ENCODE assay signal across 33 mouse cellular contexts in the genomic region with DNA sequence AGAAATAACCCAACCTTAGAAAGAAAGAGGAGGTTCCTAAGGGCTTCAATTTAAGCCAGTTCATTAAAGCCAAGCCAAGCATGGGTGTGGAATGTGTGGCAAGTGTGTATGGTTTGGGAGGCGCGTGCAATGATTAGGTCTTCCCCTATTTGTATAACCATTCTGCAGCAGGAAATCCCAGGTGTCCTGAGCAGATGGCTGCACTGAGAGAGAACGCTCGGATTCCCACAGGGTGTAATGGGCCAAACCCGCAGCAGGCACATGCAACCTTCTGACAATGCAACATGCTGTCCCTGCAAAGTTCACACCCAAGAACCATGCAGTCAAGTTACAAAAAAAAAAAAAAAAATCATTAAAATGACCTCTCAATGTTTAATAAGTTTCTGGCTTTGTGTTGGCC. TPM values are rescaled to one million over a fixed set of nuclear protein-coding genes. Genes with fewer than 3 reads are reported as not detected.
DNase-seq lines count a peak whose midpoint lies in the region; ATAC-seq and TF ChIP-seq lines count a peak whose summit lies in the region.
"Had no signal": no experiment of that assay in that cellular context is flagged by ENCODE, and none has a peak within 500 bp of the region (broad histone marks: within the 10 kb centered on the region; RNA-seq: fewer than 3 reads in every experiment).

No protein-coding gene starts in this region.

- ATAC-seq in forebrain, embryonic 14.5 days, result 0 out of 2 replicates have a peak, but pooled peaks have one; percentile 29
- no peak for ATAC-seq in forebrain, embryonic 15.5 days (replicated peaks)
- ATAC-seq: activated CD4-positive, CD25-positive, alpha-beta regulatory T cell, adult 4 months; forebrain, embryonic 13.5 days; hindbrain, embryonic 16.5 days; intestine, embryonic 15.5 days; liver, embryonic 12.5 days; liver, postnatal 0 days had no signal

- no peak overlapping the region for H3K4me3 ChIP-seq in forebrain, embryonic 14.5 days (ENCODE audit: low read depth, low read length)
- H3K4me3 ChIP-seq in forebrain, embryonic 15.5 days, result no peak overlapping the region
- no peak overlapping the region for H3K4me3 ChIP-seq in CH12.LX (replicated peaks in 1 of 3; ENCODE audit: low read depth in 2 of 3, low read length in 2 of 3, poor library complexity in 1 of 3)
- H3K4me3 ChIP-seq: embryonic facial prominence, embryonic 15.5 days; forebrain, embryonic 13.5 days; gastrocnemius, adult 2 months; heart, adult 2 months; hindbrain, embryonic 10.5 days; intestine, embryonic 15.5 days; limb, embryonic 13.5 days; liver, embryonic 12.5 days; midbrain, embryonic 12.5 days; neural tube, embryonic 15.5 days had no signal

- H3K27me3 ChIP-seq in forebrain, embryonic 14.5 days (replicated peaks; ENCODE audit: control insufficient read depth, insufficient read depth, low read length), result no peaks in the 10 kb centered on the region
- no peaks in the 10 kb centered on the region for H3K27me3 ChIP-seq in forebrain, embryonic 15.5 days
- H3K27me3 ChIP-seq in CH12.LX (replicated peaks), result no peaks in the 10 kb centered on the region
- H3K27me3 ChIP-seq: embryonic facial prominence, embryonic 15.5 days; forebrain, embryonic 13.5 days; intestine, embryonic 15.5 days; limb, embryonic 13.5 days; liver, embryonic 12.5 days; neural tube, embryonic 15.5 days had no signal

- peaks cover 3% of the 10 kb centered on the region; the same call in 1 of the 2 replicates for H3K4me1 ChIP-seq in forebrain, embryonic 14.5 days (ENCODE audit: control insufficient read depth, insufficient read depth, low read length)
- H3K4me1 ChIP-seq in forebrain, embryonic 15.5 days, result 0 out of 2 replicates have a peak, but pooled peaks cover 4% of the 10 kb centered on the region
- H3K4me1 ChIP-seq in CH12.LX (ENCODE audit: control insufficient read depth in 1 of 2, insufficient read depth in 2 of 2), result peaks cover 6 to 23% of the 10 kb centered on the region in 2 experiments; a peak in 3 of 4 replicates
- H3K4me1 ChIP-seq: intestine, embryonic 15.5 days; liver, embryonic 12.5 days; midbrain, embryonic 12.5 days; neural tube, embryonic 15.5 days had no signal

- dilution Hi-C loops in CH12.LX (cut with MboI; ENCODE audit: extremely low pct_ligation_motif_present, extremely low pct_unique_long_range_greater_than_20kb, low sequenced_read_pairs), result no loop called here

- H3K27ac ChIP-seq in forebrain, embryonic 14.5 days (ENCODE audit: low read depth, low read length), result 0 out of 2 replicates have a peak overlapping the region, but pooled peaks have one; percentile 27
- H3K27ac ChIP-seq in forebrain, embryonic 15.5 days (replicated peaks), result no peak overlapping the region
- no peak overlapping the region for H3K27ac ChIP-seq in CH12.LX (ENCODE audit: insufficient read depth, low read depth)
- H3K27ac ChIP-seq: embryonic facial prominence, embryonic 15.5 days; forebrain, embryonic 13.5 days; gastrocnemius, adult 2 months; heart, adult 2 months; hindbrain, embryonic 10.5 days; intestine, embryonic 15.5 days; limb, embryonic 13.5 days; liver, embryonic 12.5 days; midbrain, embryonic 12.5 days; neural tube, embryonic 15.5 days had no signal

- no peak overlapping the region for H3K4me2 ChIP-seq in forebrain, embryonic 14.5 days (ENCODE audit: low read length)
- no peak overlapping the region for H3K4me2 ChIP-seq in forebrain, embryonic 15.5 days (replicated peaks)
- no peak overlapping the region for H3K4me2 ChIP-seq in CH12.LX (ENCODE audit: insufficient read depth, low read depth, poor library complexity, severe bottlenecking)
- H3K4me2 ChIP-seq: embryonic facial prominence, embryonic 15.5 days; forebrain, embryonic 13.5 days; intestine, embryonic 15.5 days; limb, embryonic 13.5 days; liver, embryonic 12.5 days; midbrain, embryonic 12.5 days; neural tube, embryonic 15.5 days had no signal

- no peak for TF ChIP-seq CTCF in CH12.LX (conservative IDR thresholded peaks at IDR 0.05 in 1 of 2, IDR thresholded peaks at IDR 0.05 in 1 of 2; ENCODE audit: low read depth in 2 of 2, low read length in 2 of 2)
- TF ChIP-seq CTCF in brain, embryonic 14.5 days (IDR thresholded peaks at IDR 0.05; ENCODE audit: borderline replicate concordance, extremely low read depth, insufficient read depth, insufficient read length), result no peak

- no peaks in the 10 kb centered on the region for H3K36me3 ChIP-seq in forebrain, embryonic 14.5 days (ENCODE audit: control insufficient read depth, insufficient read depth, low read length)
- H3K36me3 ChIP-seq in forebrain, embryonic 15.5 days, result no peaks in the 10 kb centered on the region
- no peaks in the 10 kb centered on the region for H3K36me3 ChIP-seq in CH12.LX (replicated peaks in 1 of 2; ENCODE audit: control insufficient read depth in 1 of 2, insufficient read depth in 1 of 2, low read length in 1 of 2)
- H3K36me3 ChIP-seq: embryonic facial prominence, embryonic 15.5 days; hindbrain, embryonic 10.5 days; intestine, embryonic 15.5 days; limb, embryonic 13.5 days; liver, embryonic 12.5 days; midbrain, embryonic 12.5 days; neural tube, embryonic 15.5 days had no signal

- no peaks in the 10 kb centered on the region for H3K79me2 ChIP-seq in CH12.LX (replicated peaks; ENCODE audit: control insufficient read depth, extremely low read depth, insufficient read depth, poor library complexity, severe bottlenecking)

- TF ChIP-seq RAD21 in CH12.LX (IDR thresholded peaks at IDR 0.05; ENCODE audit: low read depth, low read length), result no peak

- DNase-seq in forebrain, embryonic 14.5 days (ENCODE audit: low spot score), result peak; percentile 50
- no peak for DNase-seq in CH12.LX (ENCODE audit: extremely low read depth)
- peak; percentile 68 for DNase-seq in brain, embryonic 14.5 days (ENCODE audit: low read depth)
- peak; percentile 13 for DNase-seq in cerebellum, adult 9-11 months
- DNase-seq in embryo, embryonic 9.5 days (ENCODE audit: extremely low spot score), result no peak
- no peak for DNase-seq in heart, adult 8-10 months (ENCODE audit: low spot score)
- no peak for DNase-seq in layer of hippocampus, adult 9-10 months (ENCODE audit: low spot score)
- DNase-seq: adrenal gland, adult 2 months; adrenal gland, postnatal 36 days; B cell, adult 2 months; embryo, embryonic 11 days; gastrocnemius, adult 2 months; heart, adult 2 months; heart, postnatal 14 days; liver, postnatal 0 days; lung, postnatal 36 days; retina, postnatal 1 day; right cerebral cortex, postnatal 14 days had no signal

- no peak overlapping the region for H3K9ac ChIP-seq in forebrain, embryonic 14.5 days (ENCODE audit: low read length)
- H3K9ac ChIP-seq in forebrain, embryonic 15.5 days (replicated peaks), result no peak overlapping the region
- no peak overlapping the region for H3K9ac ChIP-seq in CH12.LX (ENCODE audit: insufficient read depth, low read depth)
- H3K9ac ChIP-seq: embryonic facial prominence, embryonic 15.5 days; forebrain, embryonic 13.5 days; intestine, embryonic 15.5 days; limb, embryonic 13.5 days; liver, embryonic 12.5 days; liver, postnatal 0 days; midbrain, embryonic 12.5 days; neural tube, embryonic 15.5 days had no signal

- in situ Hi-C loops in CH12.LX (cut with MboI; ENCODE audit: low pct_ligation_motif_present, low pct_unique_long_range_greater_than_20kb, low sequenced_read_pairs), result loop anchor here (10.0 kb wide), 1 partner anchor 149 kb away; no protein-coding TSS in a partner anchor

- H3K9me3 ChIP-seq in forebrain, embryonic 14.5 days (replicated peaks; ENCODE audit: control insufficient read depth, low read length), result no peaks in the 10 kb centered on the region
- H3K9me3 ChIP-seq in forebrain, embryonic 15.5 days, result no peaks in the 10 kb centered on the region
- no peaks in the 10 kb centered on the region for H3K9me3 ChIP-seq in CH12.LX (replicated peaks; ENCODE audit: low read length)
- H3K9me3 ChIP-seq: embryonic facial prominence, embryonic 15.5 days; forebrain, embryonic 13.5 days; hindbrain, embryonic 10.5 days; intestine, embryonic 15.5 days; limb, embryonic 13.5 days; liver, embryonic 12.5 days; midbrain, embryonic 12.5 days; neural tube, embryonic 15.5 days had no signal

- no peak for TF ChIP-seq EP300 in CH12.LX (IDR thresholded peaks at IDR 0.05; ENCODE audit: low read length)

- WGBS in forebrain, embryonic 14.5 days, result 65% methylated on average over 5 of the region's 5 CpGs
- 47% methylated on average over 5 of the region's 5 CpGs for WGBS in forebrain, embryonic 15.5 days

- TF ChIP-seq POLR2A in CH12.LX (IDR thresholded peaks at IDR 0.05; ENCODE audit: low read depth, low read length), result no peak
- no peak for TF ChIP-seq POLR2A in brain, embryonic 14.5 days (IDR thresholded peaks at IDR 0.05; ENCODE audit: borderline replicate concordance, extremely low read depth, insufficient read depth, insufficient read length, poor library complexity, severe bottlenecking)

TF ChIP-seq in CH12.LX, 34 proteins besides CTCF, POLR2A, EP300 and RAD21:
- TF ChIP-seq JUN (IDR thresholded peaks at IDR 0.05; ENCODE audit: insufficient read depth, low read depth, low read length) (no peak), IRF4 (IDR thresholded peaks at IDR 0.05; ENCODE audit: low read depth, low read length) (no peak), USF2 (conservative IDR thresholded peaks at IDR 0.05; ENCODE audit: low read depth, low read length) (no peak), BHLHE40 (IDR thresholded peaks at IDR 0.05; ENCODE audit: low read depth, low read length) (0 out of 2 replicates have a peak, but pooled peaks have one; percentile 5)
TF ChIP-seq in CH12.LX: peak in this region for 1.

RNA-seq across cellular contexts. Expression of a gene that starts 10.8 kb away (rescaled TPM):
- 0.23 and 0.41 TPM in 2 replicates for polyA plus RNA-seq in forebrain, embryonic 14.5 days (2014; fragmentation: Nextera tagmentation; extraction: Ambion mirVana)
- polyA plus RNA-seq in forebrain, embryonic 15.5 days (2015; fragmentation: Nextera tagmentation; extraction: Ambion mirVana), result 0.34 and 0.50 TPM in 2 replicates
- total RNA-seq in CH12.LX (2012; rRNA removed), result not detected in 2 replicates
- total RNA-seq in CH12.LX (2014; rRNA removed), result not detected in 2 replicates
- not detected in 2 replicates for polyA plus RNA-seq in CH12.LX (2012; ENCODE audit: insufficient read length, low read depth)
- polyA plus RNA-seq in brain, embryonic 14.5 days (2012; rRNA removed), result 0.14 and 0.29 TPM in 2 replicates
- total RNA-seq in heart, adult 8-10 months (2022), result not detected
- total RNA-seq: adrenal gland, adult 2 months; adrenal gland, postnatal 36 days; gastrocnemius, adult 2 months; gastrocnemius, postnatal 4 days; heart, adult 2 months; heart, postnatal 14 days; megakaryocyte, adult 5-6 weeks had no signal
- polyA plus RNA-seq: activated CD4-positive, CD25-positive, alpha-beta regulatory T cell, adult 4 months; adrenal gland, adult 2 months; forebrain, embryonic 13.5 days; intestine, embryonic 15.5 days; limb, embryonic 13.5 days; liver, embryonic 12.5 days; liver, postnatal 0 days; small intestine, adult 2 months; stomach, embryonic 14.5 days had no signal

Comparison
In these comparisons a context has a peak if more than half of its experiments do, and no peak if none do; other contexts are left out.
1. DNase-seq: peak in forebrain, embryonic 14.5 days (single experiment), brain, embryonic 14.5 days (single experiment) and cerebellum, adult 9-11 months (single experiment); none in CH12.LX (single experiment), embryo, embryonic 9.5 days (single experiment), heart, adult 8-10 months (single experiment) and layer of hippocampus, adult 9-10 months (single experiment).